Mouse (Mus musculus): ENCODE measurements around the gene Ttc38. TPM values are rescaled to one million over a fixed set of nuclear protein-coding genes. Genes with fewer than 3 reads are reported as not detected.

Gene Ttc38
- polyA plus RNA-seq, 1 experiment from 2014 or later: 8.6 TPM

GRCm38 (mm10) chr15:85788633-85789032 lies 43.5 kb upstream of the Ttc38 start:
- 78% methylated on average over 16 of the region's 16 CpGs for WGBS
- Histone ChIP-seq H3K9ac (ENCODE audit: low read depth, low read length) (no peak overlapping the region), H3K36me3 (ENCODE audit: control insufficient read depth, insufficient read depth) (peaks cover 20% of the 10 kb centered on the region; the same call in 1 of the 2 replicates), H3K9me3 (ENCODE audit: control insufficient read depth) (no peaks in the 10 kb centered on the region), H3K4me1 (replicated peaks; ENCODE audit: control insufficient read depth, insufficient read depth, low read length) (no peaks in the 10 kb centered on the region), H3K4me3 (ENCODE audit: low read depth, low read length) (no peak overlapping the region), H3K4me2 (replicated peaks; ENCODE audit: low read depth) (no peak overlapping the region), H3K27ac (ENCODE audit: low read depth, low read length) (no peak overlapping the region), H3K27me3 (replicated peaks; ENCODE audit: control insufficient read depth, insufficient read depth, low read length) (no peaks in the 10 kb centered on the region)
- TF ChIP-seq CTCF (IDR thresholded peaks at IDR 0.05; ENCODE audit: low read depth): no peak
- ATAC-seq: no peak

- Histone ChIP-seq H3K4me1 (replicated peaks; ENCODE audit: control insufficient read depth, insufficient read depth, low read length) (no peaks in the 10 kb centered on the region), H3K9ac (ENCODE audit: low read depth, low read length) (no peak overlapping the region), H3K9me3 (ENCODE audit: control insufficient read depth) (no peaks in the 10 kb centered on the region), H3K27ac (ENCODE audit: low read depth, low read length) (peak overlapping the region; percentile 71), H3K27me3 (replicated peaks; ENCODE audit: control insufficient read depth, insufficient read depth, low read length) (no peaks in the 10 kb centered on the region), H3K36me3 (ENCODE audit: control insufficient read depth, insufficient read depth) (peaks cover 26% of the 10 kb centered on the region; the same call in 1 of the 2 replicates), H3K4me2 (replicated peaks; ENCODE audit: low read depth) (0 out of 2 replicates have a peak overlapping the region, but pooled peaks have one; percentile 9), H3K4me3 (ENCODE audit: low read depth, low read length) (no peak overlapping the region)
- 83% methylated on average over 4 of the region's 4 CpGs for WGBS
- ATAC-seq: no peak
- no peak for TF ChIP-seq CTCF (IDR thresholded peaks at IDR 0.05; ENCODE audit: low read depth)
These were observed 40.7 kb upstream of the Ttc38 start for GRCm38 (mm10) chr15:85791449-85791848.

GRCm38 (mm10) chr15:85792819-85793218 lies 39.3 kb upstream of the Ttc38 start:
- H3K36me3 ChIP-seq (ENCODE audit: control insufficient read depth, insufficient read depth): peaks cover 23% of the 10 kb centered on the region; the same call in 1 of the 2 replicates
- no peaks in the 10 kb centered on the region for H3K9me3 ChIP-seq (ENCODE audit: control insufficient read depth)
- H3K4me1 ChIP-seq (replicated peaks; ENCODE audit: control insufficient read depth, insufficient read depth, low read length): no peaks in the 10 kb centered on the region
- no peak for ATAC-seq
- no peaks in the 10 kb centered on the region for H3K27me3 ChIP-seq (replicated peaks; ENCODE audit: control insufficient read depth, insufficient read depth, low read length)
- H3K9ac ChIP-seq (ENCODE audit: low read depth, low read length): no peak overlapping the region
- no peak overlapping the region for H3K4me2 ChIP-seq (replicated peaks; ENCODE audit: low read depth)
- 74% methylated on average over 1 of the region's 1 CpGs for WGBS
- TF ChIP-seq CTCF (IDR thresholded peaks at IDR 0.05; ENCODE audit: low read depth): no peak
- H3K4me3 ChIP-seq (ENCODE audit: low read depth, low read length): no peak overlapping the region
- no peak overlapping the region for H3K27ac ChIP-seq (ENCODE audit: low read depth, low read length)

GRCm38 (mm10) chr15:85795516-85795915 lies 36.6 kb upstream of the Ttc38 start:
- H3K4me3 ChIP-seq (ENCODE audit: low read depth, low read length): no peak overlapping the region
- no peaks in the 10 kb centered on the region for H3K27me3 ChIP-seq (replicated peaks; ENCODE audit: control insufficient read depth, insufficient read depth, low read length)
- H3K4me1 ChIP-seq (replicated peaks; ENCODE audit: control insufficient read depth, insufficient read depth, low read length): no peaks in the 10 kb centered on the region
- peaks cover 25% of the 10 kb centered on the region; the same call in 1 of the 2 replicates for H3K36me3 ChIP-seq (ENCODE audit: control insufficient read depth, insufficient read depth)
- no peak overlapping the region for H3K4me2 ChIP-seq (replicated peaks; ENCODE audit: low read depth)
- ATAC-seq: no peak
- no peak for TF ChIP-seq CTCF (IDR thresholded peaks at IDR 0.05; ENCODE audit: low read depth)
- H3K9ac ChIP-seq (ENCODE audit: low read depth, low read length): no peak overlapping the region
- no peak overlapping the region for H3K27ac ChIP-seq (ENCODE audit: low read depth, low read length)
- 76% methylated on average over 6 of the region's 6 CpGs for WGBS
- H3K9me3 ChIP-seq (ENCODE audit: control insufficient read depth): no peaks in the 10 kb centered on the region

- Histone ChIP-seq H3K27me3 (replicated peaks; ENCODE audit: control insufficient read depth, insufficient read depth, low read length) (no peaks in the 10 kb centered on the region), H3K9ac (ENCODE audit: low read depth, low read length) (no peak overlapping the region), H3K27ac (ENCODE audit: low read depth, low read length) (no peak overlapping the region), H3K4me2 (replicated peaks; ENCODE audit: low read depth) (no peak overlapping the region), H3K4me3 (ENCODE audit: low read depth, low read length) (no peak overlapping the region), H3K9me3 (ENCODE audit: control insufficient read depth) (no peaks in the 10 kb centered on the region), H3K4me1 (replicated peaks; ENCODE audit: control insufficient read depth, insufficient read depth, low read length) (no peaks in the 10 kb centered on the region), H3K36me3 (ENCODE audit: control insufficient read depth, insufficient read depth) (peaks cover 25% of the 10 kb centered on the region; the same call in 1 of the 2 replicates)
- TF ChIP-seq CTCF (IDR thresholded peaks at IDR 0.05; ENCODE audit: low read depth): no peak
- WGBS: 92% methylated on average over 8 of the region's 8 CpGs
- ATAC-seq: no peak
These were observed 33.4 kb upstream of the Ttc38 start for GRCm38 (mm10) chr15:85798676-85799075.

GRCm38 (mm10) chr15:85802931-85803330 lies 29.2 kb upstream of the Ttc38 start:
- no peaks in the 10 kb centered on the region for H3K27me3 ChIP-seq (replicated peaks; ENCODE audit: control insufficient read depth, insufficient read depth, low read length)
- WGBS: 92% methylated on average over 2 of the region's 2 CpGs
- TF ChIP-seq CTCF (IDR thresholded peaks at IDR 0.05; ENCODE audit: low read depth): no peak

GRCm38 (mm10) chr15:85806886-85807285 lies 25.2 kb upstream of the Ttc38 start:
- H3K4me3 ChIP-seq (ENCODE audit: low read depth, low read length): no peak overlapping the region
- 0 out of 2 replicates have a peak, but pooled peaks cover 6% of the 10 kb centered on the region for H3K4me1 ChIP-seq (replicated peaks; ENCODE audit: control insufficient read depth, insufficient read depth, low read length)
- no peak for TF ChIP-seq CTCF (IDR thresholded peaks at IDR 0.05; ENCODE audit: low read depth)
- no peak overlapping the region for H3K9ac ChIP-seq (ENCODE audit: low read depth, low read length)
- no peaks in the 10 kb centered on the region for H3K27me3 ChIP-seq (replicated peaks; ENCODE audit: control insufficient read depth, insufficient read depth, low read length)
- ATAC-seq: no peak
- 62% methylated on average over 4 of the region's 4 CpGs for WGBS
- peaks cover 12% of the 10 kb centered on the region; the same call in 1 of the 2 replicates for H3K36me3 ChIP-seq (ENCODE audit: control insufficient read depth, insufficient read depth)
- H3K27ac ChIP-seq (ENCODE audit: low read depth, low read length): no peak overlapping the region
- H3K9me3 ChIP-seq (ENCODE audit: control insufficient read depth): no peaks in the 10 kb centered on the region
- no peak overlapping the region for H3K4me2 ChIP-seq (replicated peaks; ENCODE audit: low read depth)

More at GRCm38 (mm10) chr15:85802931-85803330, 29.2 kb upstream of the Ttc38 start:
- Histone ChIP-seq H3K4me1 (replicated peaks; ENCODE audit: control insufficient read depth, insufficient read depth, low read length) (no peaks in the 10 kb centered on the region), H3K9me3 (ENCODE audit: control insufficient read depth) (no peaks in the 10 kb centered on the region), H3K4me2 (replicated peaks; ENCODE audit: low read depth) (no peak overlapping the region), H3K36me3 (ENCODE audit: control insufficient read depth, insufficient read depth) (peaks cover 18% of the 10 kb centered on the region; the same call in 1 of the 2 replicates), H3K4me3 (ENCODE audit: low read depth, low read length) (no peak overlapping the region), H3K27ac (ENCODE audit: low read depth, low read length) (no peak overlapping the region), H3K9ac (ENCODE audit: low read depth, low read length) (no peak overlapping the region)
- no peak for ATAC-seq
